Mouse (Mus musculus) hindbrain, embryonic 12.5 days (tissue): ENCODE data around the gene Efcab11. TPM values are rescaled to one million over a fixed set of nuclear protein-coding genes. Genes with fewer than 3 reads are reported as not detected.

ENCODE experiments used
- ATAC-seq: fragments of 200-750 bp; cut with Nextera tagmentation; 2 replicates; pipeline ENCODE4 v1.8.0; 2017; ENCODE audit warnings: moderate TSS enrichment; ENCODE audit not compliant: low FRiP score
- H3K27ac ChIP-seq: fragments of 300-500 bp; sonication (generic); 2 replicates; pipeline ENCODE4 v1.5.1; 2016; ENCODE audit warnings: mild to moderate bottlenecking
- H3K27me3 ChIP-seq: fragments of 300-500 bp; sonication (generic); 2 replicates; pipeline ENCODE4 v1.6.1; 2016; ENCODE audit warnings: mild to moderate bottlenecking
- H3K36me3 ChIP-seq: fragments of 300-500 bp; sonication (generic); 2 replicates; pipeline ENCODE4 v1.6.1; 2016; ENCODE audit warnings: mild to moderate bottlenecking
- H3K4me1 ChIP-seq: fragments of 300-500 bp; sonication (generic); 2 replicates; pipeline ENCODE4 v1.6.1; 2016
- H3K4me2 ChIP-seq: fragments of 300-500 bp; sonication (generic); replicated peaks from 2 replicates; pipeline ENCODE4 v1.6.1; 2016; ENCODE audit warnings: mild to moderate bottlenecking
- H3K4me3 ChIP-seq: fragments of 300-500 bp; sonication (generic); 2 replicates; pipeline ENCODE4 v1.5.1; 2016; ENCODE audit warnings: mild to moderate bottlenecking
- H3K9ac ChIP-seq: fragments of 300-500 bp; sonication (generic); 2 replicates; pipeline ENCODE4 v1.6.1; 2016; ENCODE audit warnings: mild to moderate bottlenecking, moderate library complexity
- H3K9me3 ChIP-seq: fragments of 300-500 bp; sonication (generic); replicated peaks from 2 replicates; pipeline ENCODE4 v1.6.1; 2016; ENCODE audit warnings: mild to moderate bottlenecking
- WGBS: fragments of 180-500 bp; shearing (Covaris S2); methylation state at CpG from one replicate; pipeline ENCODE4 v1.1.7; 2016; 5-methylcytosine and 5-hydroxymethylcytosine counted together
- polyA plus RNA-seq: library from polyadenylated mRNA; unstranded; fragments of >200 nt; fragmentation: Nextera tagmentation; extraction: Ambion mirVana; gene quantifications from 2 replicates; pipeline ENCODE4 v1.2.1, GENCODE M21; 2016

Gene Efcab11
- polyA plus RNA-seq, 1 experiment from 2014 or later, result 16.6 TPM

- Histone ChIP-seq H3K27me3 (no peaks in the 10 kb centered on the region), H3K4me3 (no peak overlapping the region), H3K9me3 (no peaks in the 10 kb centered on the region), H3K4me2 (no peak overlapping the region), H3K4me1 (no peaks in the 10 kb centered on the region), H3K36me3 (no peaks in the 10 kb centered on the region), H3K9ac (no peak overlapping the region), H3K27ac (no peak overlapping the region)
- 64% methylated on average over 5 of the region's 5 CpGs for WGBS
- no peak for ATAC-seq
Measured at GRCm38 (mm10) chr12:99789283-99789960, 94.8 kb downstream of the Efcab11 start.

DNA sequence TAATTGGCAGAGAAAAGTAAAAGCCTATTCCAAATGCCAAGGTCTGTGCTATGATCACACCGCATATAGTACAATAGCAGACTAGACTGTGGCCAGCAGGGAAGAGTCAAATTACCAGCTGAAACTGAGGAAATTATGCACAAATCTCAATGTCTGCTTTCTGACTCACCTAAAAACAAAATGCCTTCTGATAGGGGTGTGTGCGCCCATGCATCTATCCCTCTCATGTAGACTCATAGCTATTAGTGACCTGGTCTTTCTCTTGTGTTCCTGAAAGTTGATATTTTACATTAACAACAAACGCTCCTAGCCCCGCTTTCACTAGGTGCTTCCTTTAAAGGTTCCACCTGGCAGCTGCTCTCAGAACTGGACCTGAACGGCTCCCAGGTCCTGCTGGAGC, 102.5 kb downstream of the Efcab11 start:
- Histone ChIP-seq H3K9ac (no peak overlapping the region), H3K27ac (no peak overlapping the region), H3K9me3 (no peaks in the 10 kb centered on the region), H3K36me3 (no peaks in the 10 kb centered on the region), H3K27me3 (no peaks in the 10 kb centered on the region), H3K4me2 (no peak overlapping the region), H3K4me3 (no peak overlapping the region), H3K4me1 (no peaks in the 10 kb centered on the region)
- no peak for ATAC-seq
- 87% methylated on average over 5 of the region's 5 CpGs for WGBS

- Histone ChIP-seq H3K4me2 (no peak overlapping the region), H3K9ac (no peak overlapping the region), H3K4me3 (no peak overlapping the region), H3K36me3 (no peaks in the 10 kb centered on the region), H3K9me3 (no peaks in the 10 kb centered on the region), H3K27ac (no peak overlapping the region), H3K4me1 (peaks cover 3% of the 10 kb centered on the region; the same call in 1 of the 2 replicates), H3K27me3 (no peaks in the 10 kb centered on the region)
- WGBS, result 79% methylated on average over 3 of the region's 3 CpGs
- no peak for ATAC-seq
Measured at GRCm38 (mm10) chr12:99780396-99780795, 103.8 kb downstream of the Efcab11 start.

GRCm38 (mm10) chr12:99779908-99780307, 104.3 kb downstream of the Efcab11 start:
- H3K4me3 ChIP-seq, result no peak overlapping the region
- WGBS, result 61% methylated on average over 7 of the region's 7 CpGs
- H3K27ac ChIP-seq, result no peak overlapping the region
- peaks cover 3% of the 10 kb centered on the region; the same call in 1 of the 2 replicates for H3K4me1 ChIP-seq
- no peaks in the 10 kb centered on the region for H3K36me3 ChIP-seq
- no peak overlapping the region for H3K9ac ChIP-seq
- no peak for ATAC-seq
- no peak overlapping the region for H3K4me2 ChIP-seq
- H3K27me3 ChIP-seq, result no peaks in the 10 kb centered on the region
- no peaks in the 10 kb centered on the region for H3K9me3 ChIP-seq

DNA sequence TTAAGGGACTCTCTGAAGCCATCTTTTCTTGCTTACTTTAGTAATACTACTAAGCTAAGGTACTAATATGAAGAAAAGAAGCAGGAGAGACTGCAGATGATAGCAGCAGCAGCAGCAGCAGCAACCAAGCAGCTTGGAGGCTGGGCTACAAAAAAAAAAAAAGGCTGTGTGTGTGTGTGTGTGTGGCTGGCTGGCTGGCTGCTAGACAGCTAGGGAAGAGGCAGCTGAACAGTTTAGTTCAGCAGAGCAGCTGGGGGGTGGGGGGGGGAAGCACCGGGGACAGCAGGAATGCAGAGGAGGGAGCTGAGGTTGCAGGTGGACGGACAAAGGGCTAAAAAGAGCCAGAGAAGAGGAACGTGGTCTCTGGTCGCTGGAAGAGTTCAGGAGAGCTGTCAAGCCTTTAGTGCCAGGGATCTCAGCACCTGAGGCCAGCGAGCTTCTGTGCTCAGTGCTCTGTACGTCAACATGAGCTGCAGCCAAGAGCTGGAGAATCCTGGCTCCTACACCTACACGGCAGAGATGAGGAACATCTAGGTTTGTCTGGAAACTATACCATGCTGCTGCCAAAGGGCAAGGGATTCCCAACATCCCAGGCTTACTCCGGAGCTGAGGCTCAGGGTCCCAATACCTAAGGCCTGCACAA, 107.6 kb downstream of the Efcab11 start:
- WGBS, result 60% methylated on average over 8 of the region's 8 CpGs
- no peak overlapping the region for H3K9ac ChIP-seq
- no peaks in the 10 kb centered on the region for H3K9me3 ChIP-seq
- H3K36me3 ChIP-seq, result no peaks in the 10 kb centered on the region
- H3K4me3 ChIP-seq, result no peak overlapping the region
- ATAC-seq, result no peak
- H3K4me1 ChIP-seq, result peaks cover 3% of the 10 kb centered on the region; the same call in 1 of the 2 replicates
- no peak overlapping the region for H3K27ac ChIP-seq
- H3K27me3 ChIP-seq, result no peaks in the 10 kb centered on the region
- H3K4me2 ChIP-seq, result no peak overlapping the region

DNA sequence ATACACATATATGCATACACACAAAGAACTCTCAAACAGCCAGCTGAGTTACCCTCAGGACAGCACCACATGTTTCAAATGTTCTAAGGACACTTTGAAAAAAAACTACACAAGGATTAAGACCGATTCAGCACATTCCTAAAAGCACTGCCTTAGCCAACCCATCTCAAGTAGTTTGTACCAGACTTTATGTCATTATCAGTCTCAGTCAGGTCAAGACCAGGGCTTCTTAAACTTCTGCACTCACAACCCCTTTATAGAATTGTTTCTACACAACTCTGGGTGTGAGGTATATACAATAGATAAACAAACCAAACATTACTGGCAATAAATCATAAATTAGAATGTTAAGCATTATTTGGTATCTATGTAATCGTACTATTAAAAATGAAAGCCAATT, 109.4 kb downstream of the Efcab11 start:
- H3K4me1 ChIP-seq, result peaks cover 3% of the 10 kb centered on the region; the same call in 1 of the 2 replicates
- no peaks in the 10 kb centered on the region for H3K9me3 ChIP-seq
- H3K36me3 ChIP-seq, result no peaks in the 10 kb centered on the region
- H3K27me3 ChIP-seq, result no peaks in the 10 kb centered on the region
- WGBS, result 87% methylated on average over 2 of the region's 2 CpGs
- H3K9ac ChIP-seq, result no peak overlapping the region
- H3K4me3 ChIP-seq, result no peak overlapping the region
- no peak for ATAC-seq
- no peak overlapping the region for H3K4me2 ChIP-seq
- H3K27ac ChIP-seq, result no peak overlapping the region

DNA sequence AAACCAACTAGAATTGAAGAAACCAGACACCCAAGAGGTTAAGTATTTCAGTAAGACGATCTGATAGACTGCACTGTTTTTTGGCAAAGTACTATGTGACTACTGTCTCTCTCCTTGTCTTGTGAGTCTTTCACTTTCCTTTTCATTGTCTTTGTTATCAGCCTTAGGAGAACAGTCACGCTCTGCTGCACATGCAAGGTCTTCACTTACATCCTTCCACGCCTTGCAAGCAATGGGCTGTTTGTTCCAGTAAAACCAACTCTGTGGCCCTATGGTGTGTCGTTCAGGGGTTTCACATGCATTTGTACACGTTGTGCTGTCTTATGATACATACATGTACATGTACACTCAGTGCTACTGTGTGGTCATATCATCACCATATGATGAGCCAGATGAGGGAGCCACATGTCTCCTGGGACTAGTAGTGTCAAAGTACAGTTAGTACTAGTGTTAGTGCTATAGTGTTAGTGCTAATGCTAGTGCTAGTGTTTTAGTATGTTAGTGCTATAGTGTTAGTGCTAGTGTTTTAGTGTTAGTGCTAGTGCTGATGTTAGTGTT, 110.5 kb downstream of the Efcab11 start:
- H3K4me2 ChIP-seq, result no peak overlapping the region
- peaks cover 3% of the 10 kb centered on the region; the same call in 1 of the 2 replicates for H3K4me1 ChIP-seq
- no peaks in the 10 kb centered on the region for H3K27me3 ChIP-seq
- H3K4me3 ChIP-seq, result no peak overlapping the region
- H3K36me3 ChIP-seq, result no peaks in the 10 kb centered on the region
- no peak overlapping the region for H3K9ac ChIP-seq
- ATAC-seq, result no peak
- no peaks in the 10 kb centered on the region for H3K9me3 ChIP-seq
- WGBS, result 63% methylated on average over 5 of the region's 5 CpGs
- H3K27ac ChIP-seq, result no peak overlapping the region

GRCm38 (mm10) chr12:99771018-99771417, 113.2 kb downstream of the Efcab11 start:
- H3K4me1 ChIP-seq, result no peaks in the 10 kb centered on the region
- 83% methylated on average over 7 of the region's 7 CpGs for WGBS
- ATAC-seq, result no peak
- no peaks in the 10 kb centered on the region for H3K27me3 ChIP-seq
- H3K36me3 ChIP-seq, result no peaks in the 10 kb centered on the region
- no peak overlapping the region for H3K4me3 ChIP-seq
- no peak overlapping the region for H3K4me2 ChIP-seq
- no peak overlapping the region for H3K9ac ChIP-seq
- H3K27ac ChIP-seq, result no peak overlapping the region
- no peaks in the 10 kb centered on the region for H3K9me3 ChIP-seq

DNA sequence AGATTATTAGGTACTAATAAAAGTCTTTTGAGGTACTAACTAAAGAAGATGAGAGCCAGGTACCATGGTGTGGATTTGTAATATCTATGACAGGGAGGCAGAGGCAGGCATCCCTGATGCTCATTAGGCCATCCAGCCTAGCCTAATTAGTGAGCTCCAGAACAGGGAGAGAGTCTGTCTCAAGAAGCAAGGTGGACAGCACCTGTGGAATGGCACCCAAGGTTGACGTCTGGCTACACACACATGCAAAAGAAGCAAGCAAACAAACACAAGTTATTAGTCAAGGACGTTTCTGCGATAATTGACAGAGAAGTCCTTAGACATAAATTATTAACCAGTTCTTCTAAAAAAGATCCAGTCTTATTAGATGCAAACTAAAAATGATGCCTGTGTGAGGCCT, 114.6 kb downstream of the Efcab11 start:
- Histone ChIP-seq H3K4me3 (no peak overlapping the region), H3K36me3 (no peaks in the 10 kb centered on the region), H3K9me3 (no peaks in the 10 kb centered on the region), H3K27ac (no peak overlapping the region), H3K4me2 (no peak overlapping the region), H3K9ac (no peak overlapping the region), H3K4me1 (no peaks in the 10 kb centered on the region), H3K27me3 (no peaks in the 10 kb centered on the region)
- WGBS, result 94% methylated on average over 3 of the region's 3 CpGs
- ATAC-seq, result no peak

DNA sequence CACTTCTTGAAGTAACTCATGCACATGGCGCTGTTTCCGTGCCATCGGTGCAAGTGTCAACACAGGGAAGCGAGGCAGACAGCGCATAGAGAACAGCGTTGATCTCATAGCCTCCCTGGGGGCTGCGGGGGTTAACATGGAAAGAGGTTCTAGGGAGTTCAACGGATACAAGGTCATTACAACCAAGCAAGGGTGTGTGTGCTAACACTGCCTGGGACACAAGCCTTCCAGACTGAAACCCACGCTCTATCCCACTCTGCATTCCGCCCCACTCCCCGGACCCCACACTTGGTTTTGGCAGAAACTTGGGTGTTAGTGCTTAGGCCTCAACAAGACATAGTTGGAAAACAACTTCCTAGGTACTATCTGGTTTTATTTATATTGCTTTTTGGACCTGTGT, 116.5 kb downstream of the Efcab11 start:
- no peak for ATAC-seq
- Histone ChIP-seq H3K4me2 (no peak overlapping the region), H3K4me3 (no peak overlapping the region), H3K9ac (no peak overlapping the region), H3K27me3 (no peaks in the 10 kb centered on the region), H3K36me3 (no peaks in the 10 kb centered on the region), H3K4me1 (no peaks in the 10 kb centered on the region), H3K27ac (no peak overlapping the region), H3K9me3 (no peaks in the 10 kb centered on the region)
- WGBS, result 92% methylated on average over 11 of the region's 11 CpGs

- WGBS, result 90% methylated on average over 6 of the region's 6 CpGs
- H3K4me3 ChIP-seq, result no peak overlapping the region
- H3K9me3 ChIP-seq, result no peaks in the 10 kb centered on the region
Measured at GRCm38 (mm10) chr12:99765979-99766378, 118.3 kb downstream of the Efcab11 start.

GRCm38 (mm10) chr12:99764053-99764452, 120.2 kb downstream of the Efcab11 start:
- Histone ChIP-seq H3K27me3 (no peaks in the 10 kb centered on the region), H3K9me3 (no peaks in the 10 kb centered on the region), H3K4me1 (no peaks in the 10 kb centered on the region), H3K27ac (no peak overlapping the region), H3K4me3 (no peak overlapping the region), H3K9ac (no peak overlapping the region), H3K4me2 (no peak overlapping the region), H3K36me3 (no peaks in the 10 kb centered on the region)
- 65% methylated on average over 3 of the region's 3 CpGs for WGBS
- ATAC-seq, result no peak

More at GRCm38 (mm10) chr12:99765979-99766378, 118.3 kb downstream of the Efcab11 start:
- Histone ChIP-seq H3K4me1 (no peaks in the 10 kb centered on the region), H3K9ac (no peak overlapping the region), H3K27me3 (no peaks in the 10 kb centered on the region), H3K36me3 (no peaks in the 10 kb centered on the region), H3K27ac (no peak overlapping the region), H3K4me2 (no peak overlapping the region)
- no peak for ATAC-seq
